Mouse (Mus musculus) ES-E14 (cell line): Measurements from ENCODE around the gene Map6d1.

Experiments used
- HCFC1 ChIP-seq: IDR thresholded peaks from 2 replicates; pipeline ENCODE4 v1.6.1; 2012; ENCODE audit warnings: low read length, inconsistent platforms, borderline replicate concordance; ENCODE audit not compliant: insufficient read depth
- MAFK ChIP-seq: IDR thresholded peaks from 2 replicates; pipeline ENCODE4 v1.6.1; 2014; ENCODE audit warnings: mild to moderate bottlenecking, low read depth, low read length, inconsistent platforms; ENCODE audit not compliant: insufficient read depth
- ZC3H11A ChIP-seq: IDR thresholded peaks from 2 replicates; pipeline ENCODE4 v1.6.1; 2012; ENCODE audit warnings: low read depth, mild to moderate bottlenecking, inconsistent platforms, low read length, borderline replicate concordance
- ZNF384 ChIP-seq: IDR thresholded peaks from 2 replicates; pipeline ENCODE4 v1.6.1; 2012; ENCODE audit warnings: low read depth, low read length, inconsistent platforms

DNA sequence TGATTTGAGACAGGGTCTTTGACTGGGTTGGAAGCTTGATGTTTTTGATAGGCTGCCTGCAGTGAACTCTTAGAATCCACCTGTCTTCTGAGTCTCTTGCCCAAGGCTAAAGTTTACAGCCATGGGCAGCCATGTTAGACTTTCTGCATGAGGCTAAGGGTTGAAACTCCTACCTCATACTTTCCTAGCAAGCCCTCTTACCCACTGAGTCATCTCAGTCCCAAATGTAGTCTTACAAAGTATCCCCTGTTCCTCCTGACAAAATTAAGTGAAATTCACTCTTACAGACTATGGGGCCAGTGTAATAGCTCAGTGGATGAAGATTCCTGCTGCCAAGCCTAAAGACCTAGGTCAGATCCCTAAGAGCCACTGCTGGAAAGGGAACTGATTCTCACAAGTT, 5.9 kb upstream of the Map6d1 start:
- TF ChIP-seq MAFK: no peak
- no peak for TF ChIP-seq ZC3H11A
- no peak for TF ChIP-seq HCFC1
- TF ChIP-seq ZNF384: no peak
